Comparison of ENCODE assay signal across 14 mouse cellular contexts in genomic region chr10:14082275-14082674, GRCm38 (mm10).
DNase-seq lines count a peak whose midpoint lies in the region; ATAC-seq lines count a peak whose summit lies in the region.
"Had no signal": no experiment of that assay in that cellular context is flagged by ENCODE, and none has a peak within 500 bp of the region (broad histone marks: within the 10 kb centered on the region; RNA-seq: fewer than 3 reads in every experiment).

No protein-coding gene starts in this region.

- peak; percentile 73; the same call in 1 of the 2 replicates for ATAC-seq in hindbrain, embryonic 15.5 days (ENCODE audit: low FRiP score, low read depth)
- ATAC-seq in hindbrain, embryonic 12.5 days (ENCODE audit: low FRiP score): no peak; the same call in 1 of the 2 replicates
- ATAC-seq in midbrain, embryonic 15.5 days (replicated peaks): peak; percentile 57; the same call in 1 of the 2 replicates

- H3K4me2 ChIP-seq in hindbrain, embryonic 15.5 days: no peak overlapping the region
- H3K4me2 ChIP-seq in hindbrain, embryonic 12.5 days (replicated peaks): no peak overlapping the region
- no peak overlapping the region for H3K4me2 ChIP-seq in midbrain, embryonic 15.5 days
- H3K4me2 ChIP-seq: heart, embryonic 15.5 days; stomach, embryonic 15.5 days had no signal

- H3K4me3 ChIP-seq in hindbrain, embryonic 15.5 days: no peak overlapping the region
- H3K4me3 ChIP-seq in hindbrain, embryonic 12.5 days: no peak overlapping the region
- no peak overlapping the region for H3K4me3 ChIP-seq in midbrain, embryonic 15.5 days
- H3K4me3 ChIP-seq: embryonic facial prominence, embryonic 10.5 days; heart, embryonic 15.5 days; megakaryocyte, embryonic 14.5 days; stomach, embryonic 15.5 days had no signal

- H3K4me1 ChIP-seq in hindbrain, embryonic 15.5 days (replicated peaks): no peaks in the 10 kb centered on the region
- 0 out of 2 replicates have a peak, but pooled peaks cover 4% of the 10 kb centered on the region for H3K4me1 ChIP-seq in hindbrain, embryonic 12.5 days
- H3K4me1 ChIP-seq in midbrain, embryonic 15.5 days: no peaks in the 10 kb centered on the region
- H3K4me1 ChIP-seq: embryonic facial prominence, embryonic 10.5 days; stomach, embryonic 15.5 days had no signal

- H3K27me3 ChIP-seq in hindbrain, embryonic 15.5 days: no peaks in the 10 kb centered on the region
- H3K27me3 ChIP-seq in hindbrain, embryonic 12.5 days: no peaks in the 10 kb centered on the region
- H3K27me3 ChIP-seq in midbrain, embryonic 15.5 days (replicated peaks): no peaks in the 10 kb centered on the region
- H3K27me3 ChIP-seq: heart, embryonic 15.5 days; megakaryocyte, embryonic 14.5 days; stomach, embryonic 15.5 days had no signal

- peak; percentile 94 for DNase-seq in cerebellum, adult 11-12 months
- DNase-seq in cerebellum, postnatal 36 days: peak; percentile 80 to 85
- no peak for DNase-seq in embryo, embryonic 9.5 days (ENCODE audit: extremely low spot score)
- no peak for DNase-seq in frontal cortex, postnatal 25 days (ENCODE audit: low spot score in 2 of 2)
- DNase-seq: adrenal gland, postnatal 10 days; thymus, postnatal 4 days had no signal

- WGBS in hindbrain, embryonic 15.5 days: 59% methylated on average over 3 of the region's 3 CpGs
- WGBS in hindbrain, embryonic 12.5 days: 66% methylated on average over 3 of the region's 3 CpGs
- WGBS in midbrain, embryonic 15.5 days: 65% methylated on average over 3 of the region's 3 CpGs

- H3K27ac ChIP-seq in hindbrain, embryonic 15.5 days (replicated peaks): no peak overlapping the region
- H3K27ac ChIP-seq in hindbrain, embryonic 12.5 days: no peak overlapping the region
- no peak overlapping the region for H3K27ac ChIP-seq in midbrain, embryonic 15.5 days
- H3K27ac ChIP-seq: embryonic facial prominence, embryonic 10.5 days; heart, embryonic 15.5 days; kidney, postnatal 0 days; stomach, embryonic 15.5 days had no signal

- H3K9me3 ChIP-seq in hindbrain, embryonic 15.5 days: no peaks in the 10 kb centered on the region
- H3K9me3 ChIP-seq in hindbrain, embryonic 12.5 days (replicated peaks): no peaks in the 10 kb centered on the region
- H3K9me3 ChIP-seq in midbrain, embryonic 15.5 days: no peaks in the 10 kb centered on the region
- H3K9me3 ChIP-seq: embryonic facial prominence, embryonic 10.5 days; heart, embryonic 15.5 days; megakaryocyte, embryonic 14.5 days; stomach, embryonic 15.5 days had no signal

- no peak overlapping the region for H3K9ac ChIP-seq in hindbrain, embryonic 15.5 days
- no peak overlapping the region for H3K9ac ChIP-seq in hindbrain, embryonic 12.5 days
- no peak overlapping the region for H3K9ac ChIP-seq in midbrain, embryonic 15.5 days
- H3K9ac ChIP-seq: heart, embryonic 15.5 days; stomach, embryonic 15.5 days had no signal

- no peaks in the 10 kb centered on the region for H3K36me3 ChIP-seq in hindbrain, embryonic 15.5 days
- no peaks in the 10 kb centered on the region for H3K36me3 ChIP-seq in hindbrain, embryonic 12.5 days
- no peaks in the 10 kb centered on the region for H3K36me3 ChIP-seq in midbrain, embryonic 15.5 days (replicated peaks)
- H3K36me3 ChIP-seq: embryonic facial prominence, embryonic 10.5 days; heart, embryonic 15.5 days; stomach, embryonic 15.5 days had no signal

Comparison
In these comparisons a context has a peak if more than half of its experiments do, and no peak if none do; other contexts are left out.
1. DNase-seq: peak in cerebellum, adult 11-12 months (single experiment) and cerebellum, postnatal 36 days (2 of 2); none in embryo, embryonic 9.5 days (single experiment) and frontal cortex, postnatal 25 days (0 of 2).